ENCODE assay signal across 9 mouse cellular contexts in genomic region chr8:120298601-120299532, GRCm38 (mm10).
A peak's percentile ranks its signal among the peaks of the same experiment; 100 is the strongest.
DNase-seq lines count a peak whose midpoint lies in the region; ATAC-seq and TF ChIP-seq lines count a peak whose summit lies in the region.
"Had no signal": no experiment of that assay in that cellular context is flagged by ENCODE, and none has a peak within 500 bp of the region (broad histone marks: within the 10 kb centered on the region; RNA-seq: fewer than 3 reads in every experiment).

No protein-coding gene starts in this region.

- DNase-seq in heart, embryonic 10.5 days (ENCODE audit: low spot score): no peak
- no peak for DNase-seq in heart, postnatal 4 days
- DNase-seq in brain, embryonic 14.5 days (ENCODE audit: low read depth): peak; percentile 89
- no peak for DNase-seq in right cerebral cortex, postnatal 36 days (ENCODE audit: low spot score in 2 of 2)
- no peak for DNase-seq in right cerebral cortex, adult 2 months (ENCODE audit: low spot score in 2 of 2)

- H3K9ac ChIP-seq in hindbrain, embryonic 12.5 days: peak overlapping the region; percentile 27; the same call in 1 of the 2 replicates
- peak overlapping the region; percentile 13; the same call in 1 of the 2 replicates for H3K9ac ChIP-seq in midbrain, embryonic 15.5 days

- H3K4me3 ChIP-seq in heart, embryonic 10.5 days: no peak overlapping the region
- H3K4me3 ChIP-seq in hindbrain, embryonic 12.5 days: no peak overlapping the region
- no peak overlapping the region for H3K4me3 ChIP-seq in midbrain, embryonic 15.5 days

- peaks cover 2% of the 10 kb centered on the region for H3K27me3 ChIP-seq in heart, embryonic 10.5 days (ENCODE audit: insufficient read depth, poor library complexity, severe bottlenecking)
- peaks cover 13% of the 10 kb centered on the region; the same call in 1 of the 2 replicates for H3K27me3 ChIP-seq in hindbrain, embryonic 12.5 days
- H3K27me3 ChIP-seq in midbrain, embryonic 15.5 days (replicated peaks): no peaks in the 10 kb centered on the region

- no peaks in the 10 kb centered on the region for H3K36me3 ChIP-seq in heart, embryonic 10.5 days
- no peaks in the 10 kb centered on the region for H3K36me3 ChIP-seq in hindbrain, embryonic 12.5 days
- H3K36me3 ChIP-seq in midbrain, embryonic 15.5 days (replicated peaks): no peaks in the 10 kb centered on the region

- TF ChIP-seq CTCF in brain, embryonic 14.5 days (IDR thresholded peaks at IDR 0.05; ENCODE audit: borderline replicate concordance, extremely low read depth, insufficient read depth, insufficient read length): no peak

- 54% methylated on average over 22 of the region's 22 CpGs for WGBS in heart, embryonic 10.5 days
- WGBS in hindbrain, embryonic 12.5 days: 28% methylated on average over 22 of the region's 22 CpGs
- 28% methylated on average over 22 of the region's 22 CpGs for WGBS in midbrain, embryonic 15.5 days

- peak; percentile 49 for ATAC-seq in hindbrain, embryonic 12.5 days (ENCODE audit: low FRiP score)
- ATAC-seq in midbrain, embryonic 15.5 days (replicated peaks): peak; percentile 35; the same call in 1 of the 2 replicates
- no peak for ATAC-seq in megakaryocyte, adult 5-6 weeks (ENCODE audit: poor library complexity, severe bottlenecking)

- peak overlapping the region; percentile 12; the same call in 1 of the 2 replicates for H3K4me2 ChIP-seq in hindbrain, embryonic 12.5 days (replicated peaks)
- no peak overlapping the region for H3K4me2 ChIP-seq in midbrain, embryonic 15.5 days

- peaks cover 73% of the 10 kb centered on the region for H3K4me1 ChIP-seq in heart, embryonic 10.5 days
- peaks cover 84% of the 10 kb centered on the region for H3K4me1 ChIP-seq in hindbrain, embryonic 12.5 days
- peaks cover 71% of the 10 kb centered on the region for H3K4me1 ChIP-seq in midbrain, embryonic 15.5 days

- H3K27ac ChIP-seq in heart, embryonic 10.5 days: peak overlapping the region; percentile 48
- H3K27ac ChIP-seq in hindbrain, embryonic 12.5 days: peak overlapping the region; percentile 92
- H3K27ac ChIP-seq in midbrain, embryonic 15.5 days: peak overlapping the region; percentile 69
- H3K27ac ChIP-seq: macrophage had no signal

- H3K9me3 ChIP-seq in heart, embryonic 10.5 days: no peaks in the 10 kb centered on the region
- no peaks in the 10 kb centered on the region for H3K9me3 ChIP-seq in hindbrain, embryonic 12.5 days (replicated peaks)
- no peaks in the 10 kb centered on the region for H3K9me3 ChIP-seq in midbrain, embryonic 15.5 days

- no peak for TF ChIP-seq POLR2A in brain, embryonic 14.5 days (IDR thresholded peaks at IDR 0.05; ENCODE audit: borderline replicate concordance, extremely low read depth, insufficient read depth, insufficient read length, poor library complexity, severe bottlenecking)
